Mouse (Mus musculus) activated CD4-positive, CD25-positive, alpha-beta regulatory T cell, adult 4 months (primary cell): Measurements from ENCODE around the gene Defb7. TPM values are rescaled to one million over a fixed set of nuclear protein-coding genes. Genes with fewer than 3 reads are reported as not detected.

Experiments
- ATAC-seq: one replicate; pipeline ENCODE4 v1.8.0; 2017
- polyA plus RNA-seq, 2 experiments: library from polyadenylated mRNA; unstranded; fragments of 100-300 nt; shearing (Covaris generic); gene quantifications; one replicate each; pipeline ENCODE4 v1.2.1; 2017

Defb7 gene
- polyA plus RNA-seq, result not detected

- no peak for ATAC-seq
These were observed at the start of gene Defb7 for GRCm38 (mm10) chr8:19494797-19495196. Gene Defb7 (plus strand): TSS chr8:19495097.

DNA sequence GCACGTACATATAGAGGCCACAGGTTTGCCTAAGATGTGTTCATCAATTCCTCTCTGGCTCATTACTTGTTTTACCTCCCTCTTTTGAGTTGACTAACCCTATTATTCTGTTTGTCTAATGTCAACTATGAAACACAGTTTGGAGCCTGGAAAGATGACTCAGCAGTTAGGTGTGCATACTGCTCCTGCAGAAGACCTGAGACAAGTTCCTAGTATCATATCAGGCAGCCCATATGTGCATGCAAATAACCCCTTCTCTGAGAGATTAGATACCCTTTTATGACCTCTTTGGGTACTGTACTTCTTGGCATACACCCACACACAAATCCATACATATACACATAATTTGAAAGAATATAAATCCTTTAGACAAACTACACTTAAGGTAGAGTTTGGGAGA is 48.5 kb upstream of the Defb7 start:
- ATAC-seq, result no peak

- ATAC-seq, result no peak
These were observed 33.5 kb upstream of the Defb7 start for GRCm38 (mm10) chr8:19461355-19461754.

- no peak for ATAC-seq
These were observed 25.9 kb upstream of the Defb7 start for GRCm38 (mm10) chr8:19469026-19469425.

DNA sequence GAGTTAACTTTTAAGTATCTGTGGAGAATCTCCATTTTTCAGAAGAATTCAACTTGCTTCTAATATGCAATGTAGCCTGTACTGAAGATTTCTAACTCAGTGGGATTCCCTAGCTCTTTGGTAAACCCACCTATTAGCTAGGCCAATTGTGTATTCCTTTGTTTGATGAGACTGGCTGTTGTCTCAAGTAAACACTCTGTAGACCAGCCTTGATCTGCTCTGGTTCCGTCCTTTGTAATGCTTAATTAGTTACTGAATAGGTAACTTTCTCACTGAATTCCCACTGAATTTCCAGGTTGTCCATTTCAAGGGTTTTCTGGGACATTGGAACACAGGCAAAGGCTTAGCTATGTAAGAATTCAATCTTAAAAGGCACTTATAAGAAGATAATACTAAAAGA is 5.6 kb downstream of the Defb7 start:
- ATAC-seq, result no peak

- no peak for ATAC-seq
These were observed 40.4 kb downstream of the Defb7 start for GRCm38 (mm10) chr8:19535195-19535829.

DNA sequence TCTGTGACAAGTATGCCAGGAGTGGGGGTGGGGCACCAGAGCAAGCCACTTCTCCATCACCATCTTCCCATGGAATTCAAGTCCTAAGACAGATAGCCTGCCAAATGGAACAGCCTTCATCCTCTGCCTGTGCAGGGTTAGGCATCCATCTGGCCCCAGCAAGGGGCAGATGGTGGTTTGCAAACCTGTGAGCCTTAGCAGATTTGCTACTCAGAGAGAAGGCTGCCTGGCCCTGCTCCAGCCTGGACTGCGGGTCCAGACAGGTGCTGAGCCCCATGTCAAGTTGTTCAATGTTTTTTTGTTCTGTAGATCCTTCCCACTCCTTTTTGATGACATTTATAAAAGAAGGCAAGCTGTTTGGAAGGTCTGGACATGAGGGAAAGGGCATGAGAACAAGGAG is 45.5 kb downstream of the Defb7 start:
- no peak for ATAC-seq

Other genes with a start within 250 kb of the Defb7 start
- not detected for gene Defb5, start 247.5 kb upstream of the Defb7 start, polyA plus RNA-seq
- not detected for gene Defb3, start 201.7 kb upstream of the Defb7 start, polyA plus RNA-seq
- gene Defb8, start 47.5 kb upstream of the Defb7 start, polyA plus RNA-seq, result not detected
- not detected for gene 4930467E23Rik, start 234.5 kb downstream of the Defb7 start, polyA plus RNA-seq